Mouse (Mus musculus): ENCODE measurements at regions not wholly inside any gene's neighbourhood (a gene's known extent, or its start where the extent isn't known, plus 50 kb on each side); places are given as distances from the start of the nearest gene placed in this dataset.
A peak's percentile ranks its signal among the peaks of the same experiment; 100 is the strongest.

- no peak for ATAC-seq (ENCODE audit: poor library complexity, severe bottlenecking)
These were observed 153.6 kb upstream of the Gm3448 start for GRCm38 (mm10) chr17:15194894-15195461.

GRCm38 (mm10) chr17:15193831-15194230, 152.5 kb upstream of the Gm3448 start:
- ATAC-seq (ENCODE audit: poor library complexity, severe bottlenecking) = no peak

- no peak for ATAC-seq (ENCODE audit: poor library complexity, severe bottlenecking)
These were observed 151.5 kb upstream of the Gm3448 start for GRCm38 (mm10) chr17:15192840-15193239.

- no peak for ATAC-seq (ENCODE audit: poor library complexity, severe bottlenecking)
These were observed 143.9 kb upstream of the Gm3448 start for GRCm38 (mm10) chr17:15185217-15185616.

GRCm38 (mm10) chr17:15183800-15184199, 142.5 kb upstream of the Gm3448 start:
- ATAC-seq (ENCODE audit: poor library complexity, severe bottlenecking) = no peak

GRCm38 (mm10) chr17:15182105-15182504, 140.8 kb upstream of the Gm3448 start:
- no peak for ATAC-seq (ENCODE audit: poor library complexity, severe bottlenecking)

- no peak for ATAC-seq (ENCODE audit: poor library complexity, severe bottlenecking)
These were observed 139.0 kb upstream of the Gm3448 start for GRCm38 (mm10) chr17:15180223-15180860.

GRCm38 (mm10) chr17:15179411-15179951, 138.1 kb upstream of the Gm3448 start:
- no peak for ATAC-seq (ENCODE audit: poor library complexity, severe bottlenecking)

- no peak for ATAC-seq (ENCODE audit: poor library complexity, severe bottlenecking)
These were observed 136.1 kb upstream of the Gm3448 start for GRCm38 (mm10) chr17:15177390-15177789.

- ATAC-seq (ENCODE audit: poor library complexity, severe bottlenecking) = peak; percentile 76
These were observed 133.1 kb upstream of the Gm3448 start for GRCm38 (mm10) chr17:15174354-15174953.

GRCm38 (mm10) chr17:15167927-15168326, 126.6 kb upstream of the Gm3448 start:
- no peak for ATAC-seq (ENCODE audit: poor library complexity, severe bottlenecking)

- ATAC-seq (ENCODE audit: poor library complexity, severe bottlenecking) = no peak
These were observed 116.5 kb upstream of the Gm3448 start for GRCm38 (mm10) chr17:15157693-15158333.

GRCm38 (mm10) chr17:15152996-15153735, 111.8 kb upstream of the Gm3448 start:
- ATAC-seq (ENCODE audit: poor library complexity, severe bottlenecking) = no peak

- ATAC-seq (ENCODE audit: poor library complexity, severe bottlenecking) = no peak
These were observed 111.1 kb upstream of the Gm3448 start for GRCm38 (mm10) chr17:15152477-15152876.

GRCm38 (mm10) chr17:15151695-15152094, 110.4 kb upstream of the Gm3448 start:
- ATAC-seq (ENCODE audit: poor library complexity, severe bottlenecking) = no peak

GRCm38 (mm10) chr17:15146607-15147006, 105.3 kb upstream of the Gm3448 start:
- ATAC-seq (ENCODE audit: poor library complexity, severe bottlenecking) = no peak

GRCm38 (mm10) chr17:15145191-15145968, 104.0 kb upstream of the Gm3448 start:
- no peak for ATAC-seq (ENCODE audit: poor library complexity, severe bottlenecking)

- no peak for ATAC-seq (ENCODE audit: poor library complexity, severe bottlenecking)
These were observed 99.1 kb upstream of the Gm3448 start for GRCm38 (mm10) chr17:15140391-15140790.
